Mouse (Mus musculus): ENCODE data around the gene Tmem203.

Gene Tmem203

GRCm38 (mm10) chr2:25263623-25264285, 8.5 kb downstream of the Tmem203 start:
- POLR2A ChIA-PET = interaction anchor here in 3 of 4 experiments (1.2 to 75.9 kb wide), 13 partner anchors 8 to 294 kb away, joined by 3 to 2347 read pairs (median 7); partner anchors contain the start of genes Anapc2 (in 2 of the 3), Fam166a (in 2 of the 3), Nelfb (in 2 of the 3) and Rnf224 (in 2 of the 3)
- CTCF ChIA-PET = interaction anchor here in 2 of 4 experiments (1.1 to 1.9 kb wide), 3 partner anchors 8 to 83 kb away, joined by 3 to 10 read pairs (median 9); partner anchors contain the start of genes Anapc2 (in 1 of the 2), Nrarp (in 1 of the 2) and Ssna1 (in 1 of the 2)

DNA sequence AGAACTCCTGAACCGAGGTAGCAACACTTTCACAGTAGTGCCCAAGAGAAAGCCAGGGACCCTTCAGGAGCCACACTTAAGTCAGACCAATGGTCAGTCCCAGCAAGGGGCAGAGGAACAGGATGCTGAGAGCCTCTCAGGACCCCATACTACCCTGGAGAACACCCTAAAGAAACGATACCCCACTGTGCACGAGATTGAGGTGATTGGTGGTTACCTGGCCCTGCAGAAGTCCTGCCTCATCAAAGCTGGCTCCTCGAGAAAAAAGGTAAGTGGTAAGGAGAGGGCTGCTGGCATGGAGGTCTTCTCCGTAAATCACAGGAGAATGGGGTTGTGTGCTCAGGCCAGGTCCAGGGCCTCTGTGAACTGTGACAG, 9.0 kb downstream of the Tmem203 start:
- ChIA-PET POLR2A (interaction anchor here in 3 of 4 experiments (0.9 to 75.9 kb wide), 6 partner anchors 8 to 68 kb away, joined by 3 to 2347 read pairs (median 12); partner anchors contain the start of genes Fam166a (in 2 of the 3), Nelfb (in 2 of the 3), Rnf224 (in 2 of the 3) and Slc34a3 (in 2 of the 3)), CTCF (no interaction called here)

DNA sequence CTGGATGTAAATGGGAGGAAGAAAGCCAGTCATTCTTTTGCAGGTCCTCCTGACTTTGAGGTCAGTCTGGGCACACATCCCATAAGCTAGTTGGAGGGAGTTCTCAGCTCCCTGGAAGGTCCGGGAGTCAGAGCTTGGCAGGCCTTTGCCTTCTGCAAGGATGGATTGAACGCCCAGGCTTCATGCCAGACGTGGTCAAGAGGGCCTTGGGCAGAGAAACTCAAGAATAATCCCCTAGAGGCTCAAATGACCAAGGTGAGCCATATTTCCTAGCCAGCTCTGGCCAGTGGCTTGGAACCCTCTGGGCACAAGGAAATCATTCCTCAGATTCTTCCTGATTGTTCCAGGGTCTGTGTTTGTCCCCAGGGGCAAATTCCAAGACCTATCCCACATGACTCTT, 9.6 kb downstream of the Tmem203 start:
- CTCF ChIA-PET = interaction anchor here in 2 of 4 experiments (0.6 to 1.0 kb wide), 4 partner anchors 14 to 68 kb away, joined by 3 to 12 read pairs (median 4); no protein-coding TSS in a partner anchor
- POLR2A ChIA-PET = interaction anchor here in 3 of 4 experiments (0.7 to 75.9 kb wide), 11 partner anchors 9 to 98 kb away, joined by 3 to 2347 read pairs (median 3); partner anchors contain the start of genes Cysrt1 (in 2 of the 3), Fam166a (in 2 of the 3), Nelfb (in 2 of the 3) and Rnf208 (in 2 of the 3)

- CTCF ChIA-PET = interaction anchor here (0.6 to 5.0 kb wide), 8 partner anchors 13 to 315 kb away, joined by 3 to 16 read pairs (median 4); partner anchors contain the start of gene Ajm1 (in 1 of the 4)
- POLR2A ChIA-PET = interaction anchor here (0.5 to 75.9 kb wide), 29 partner anchors 10 to 1403 kb away, joined by 3 to 2347 read pairs (median 4); partner anchors contain the start of genes Cysrt1 (in 2 of the 4), Fam166a (in 2 of the 4), Nelfb (in 2 of the 4) and Rnf208 (in 2 of the 4)
These were observed 10.8 kb downstream of the Tmem203 start for GRCm38 (mm10) chr2:25265897-25266656.

- POLR2A ChIA-PET = interaction anchor here (0.5 to 75.9 kb wide), 30 partner anchors 11 to 1404 kb away, joined by 3 to 2347 read pairs (median 4); partner anchors contain the start of genes Tor4a (in 3 of the 4), Tubb4b (in 3 of the 4), Fam166a (in 2 of the 4) and Nelfb (in 2 of the 4)
- CTCF ChIA-PET = interaction anchor here in 2 of 4 experiments (1.4 to 5.0 kb wide), 3 partner anchors 13 to 314 kb away, joined by 3 to 16 read pairs (median 4); partner anchors contain the start of gene Ajm1 (in 1 of the 2)
These were observed 11.5 kb downstream of the Tmem203 start for GRCm38 (mm10) chr2:25266720-25267119.

DNA sequence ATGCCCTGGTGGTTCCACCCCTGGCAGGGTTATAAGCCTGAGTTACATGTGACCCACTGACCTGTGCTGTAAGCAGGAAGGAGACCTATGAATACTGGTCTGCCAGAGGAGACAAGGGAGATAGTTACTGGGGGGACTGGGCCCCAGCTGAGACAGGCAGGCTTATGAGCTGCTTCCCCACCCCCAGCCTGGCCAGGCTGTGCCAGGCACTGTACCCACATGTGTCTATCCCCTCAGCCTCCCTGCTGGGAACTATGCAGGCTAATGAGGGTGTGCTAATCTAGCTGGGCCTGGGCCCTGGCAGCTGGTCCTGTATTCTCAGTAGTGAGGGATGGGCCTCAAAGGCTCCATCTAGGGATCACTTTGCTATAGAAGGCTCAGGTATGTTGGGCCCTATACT, 12.0 kb downstream of the Tmem203 start:
- ChIA-PET CTCF (interaction anchor here in 3 of 4 experiments (0.5 to 5.0 kb wide), 5 partner anchors 12 to 314 kb away, joined by 3 to 16 read pairs (median 3); partner anchors contain the start of gene Ajm1 (in 1 of the 3)), POLR2A (interaction anchor here in 3 of 4 experiments (0.6 to 75.9 kb wide), 27 partner anchors 11 to 318 kb away, joined by 3 to 2347 read pairs (median 4); partner anchors contain the start of genes Tor4a (in 3 of the 3), Tubb4b (in 3 of the 3), Fam166a (in 2 of the 3) and Nelfb (in 2 of the 3))

DNA sequence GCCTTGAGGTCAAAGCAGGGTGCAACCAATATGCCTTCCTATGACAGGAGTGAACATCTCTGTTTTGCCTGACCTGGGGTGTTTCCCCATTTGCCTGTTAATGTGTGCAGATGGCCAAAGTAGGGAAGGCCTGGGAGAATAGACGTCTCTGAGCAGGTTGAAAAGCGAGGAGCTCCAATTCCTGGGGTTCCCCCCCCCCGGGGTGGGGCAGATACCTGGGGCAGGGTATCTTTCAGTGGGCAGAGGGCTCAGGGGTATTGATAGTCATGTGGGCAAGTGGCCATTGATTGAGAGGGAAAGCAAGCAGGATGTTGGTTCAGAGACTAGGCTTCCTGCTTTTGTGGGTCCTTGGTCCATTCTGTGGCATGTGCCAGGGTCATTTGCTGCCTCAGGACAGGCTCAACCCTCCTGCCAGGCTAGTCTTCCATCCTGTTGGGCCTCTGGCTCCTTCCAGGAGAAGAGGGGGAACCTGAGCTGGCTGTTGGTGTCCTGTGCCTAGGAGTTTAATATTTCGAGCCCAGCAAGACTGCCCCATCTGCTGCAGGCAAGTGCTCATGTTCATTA, 12.6 kb downstream of the Tmem203 start:
- CTCF ChIA-PET = interaction anchor here in 3 of 4 experiments (0.5 to 5.0 kb wide), 6 partner anchors 11 to 134 kb away, joined by 3 to 16 read pairs (median 3); no protein-coding TSS in a partner anchor
- POLR2A ChIA-PET = interaction anchor here in 3 of 4 experiments (0.6 to 75.9 kb wide), 24 partner anchors 11 to 292 kb away, joined by 3 to 2347 read pairs (median 4); partner anchors contain the start of genes Tubb4b (in 3 of the 3), Fam166a (in 2 of the 3), Nelfb (in 2 of the 3) and Rnf224 (in 2 of the 3)

- ChIA-PET CTCF (interaction anchor here (0.6 to 2.5 kb wide), 32 partner anchors 9 to 806 kb away, joined by 3 to 11 read pairs (median 3); partner anchors contain the start of genes Nrarp (in 1 of the 4), Tprn (in 1 of the 4) and Traf2 (in 1 of the 4)), POLR2A (interaction anchor here (0.6 to 75.9 kb wide), 77 partner anchors 9 to 1174 kb away, joined by 3 to 2347 read pairs (median 4); partner anchors contain the start of genes Tprn (in 4 of the 4), Lrrc26 (in 3 of the 4), Man1b1 (in 3 of the 4) and Tubb4b (in 3 of the 4))
These were observed 16.7 kb downstream of the Tmem203 start, which contains the start of the genes Ssna1 and Anapc2 for GRCm38 (mm10) chr2:25271827-25272511. Ssna1 (minus strand) TSS chr2:25272438. Anapc2 (plus strand) TSS chr2:25272478.

DNA sequence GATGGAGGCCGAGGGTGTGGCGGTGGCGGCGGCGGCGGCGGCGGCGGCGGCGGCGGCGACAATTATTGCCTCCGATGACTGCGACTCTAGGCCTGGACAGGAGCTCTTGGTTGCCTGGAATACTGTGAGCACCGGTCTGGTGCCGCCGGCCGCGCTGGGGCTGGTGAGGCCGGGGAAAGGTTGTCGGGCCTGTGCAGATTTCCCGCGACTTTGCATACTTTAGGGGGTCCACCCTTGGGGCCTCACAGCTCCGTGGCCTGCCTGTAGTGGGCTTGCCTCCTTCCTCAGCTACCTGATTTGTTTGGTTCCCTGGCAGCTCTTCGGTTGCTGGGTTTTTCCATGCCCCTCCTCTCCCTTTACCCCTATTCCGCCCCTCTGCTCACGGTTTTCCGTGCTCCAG, 17.3 kb downstream of the Tmem203 start:
- POLR2A ChIA-PET = interaction anchor here (0.6 to 75.9 kb wide), 63 partner anchors 9 to 353 kb away, joined by 3 to 2347 read pairs (median 4); partner anchors contain the start of genes Tprn (in 4 of the 4), Lrrc26 (in 3 of the 4), Man1b1 (in 3 of the 4) and Tubb4b (in 3 of the 4)
- CTCF ChIA-PET = interaction anchor here (0.7 to 2.5 kb wide), 24 partner anchors 9 to 274 kb away, joined by 3 to 11 read pairs (median 3); partner anchors contain the start of genes Nrarp (in 1 of the 4) and Traf2 (in 1 of the 4)

DNA sequence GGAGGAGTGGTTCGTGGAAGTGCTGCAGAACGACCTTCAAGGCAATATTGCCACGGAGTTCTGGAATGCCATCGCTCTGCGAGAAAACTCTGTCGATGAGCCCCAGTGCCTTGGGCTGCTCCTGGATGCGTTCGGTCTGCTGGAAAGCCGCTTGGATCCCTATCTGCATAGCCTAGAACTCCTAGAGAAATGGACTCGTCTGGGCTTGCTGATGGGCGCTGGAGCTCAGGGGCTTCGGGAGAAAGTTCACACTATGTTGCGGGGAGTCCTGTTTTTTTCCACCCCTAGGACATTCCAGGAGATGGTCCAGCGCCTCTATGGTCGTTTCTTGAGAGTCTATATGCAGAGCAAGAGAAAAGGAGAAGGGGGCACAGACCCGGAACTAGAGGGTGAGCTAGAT, 17.8 kb downstream of the Tmem203 start:
- ChIA-PET POLR2A (interaction anchor here (0.6 to 75.9 kb wide), 38 partner anchors 9 to 353 kb away, joined by 3 to 2347 read pairs (median 4); partner anchors contain the start of genes Tprn (in 4 of the 4), Tubb4b (in 3 of the 4), Fam166a (in 2 of the 4) and Lrrc26 (in 2 of the 4)), CTCF (interaction anchor here in 3 of 4 experiments (0.5 to 2.5 kb wide), 13 partner anchors 8 to 129 kb away, joined by 3 to 11 read pairs (median 4); partner anchors contain the start of genes Nrarp (in 1 of the 3) and Tmem203 (in 1 of the 3))

GRCm38 (mm10) chr2:25278928-25279882, 24.0 kb downstream of the Tmem203 start:
- ChIA-PET POLR2A (interaction anchor here in 3 of 4 experiments (0.6 to 3.7 kb wide), 25 partner anchors 10 to 1357 kb away, joined by 3 to 21 read pairs (median 3); partner anchors contain the start of genes Lrrc26 (in 2 of the 3), Tprn (in 2 of the 3), Arrdc1 (in 1 of the 3) and Sapcd2 (in 1 of the 3)), CTCF (interaction anchor here (0.5 to 3.5 kb wide), 98 partner anchors 8 to 1131 kb away, joined by 3 to 28 read pairs (median 4); partner anchors contain the start of genes Tmem203 (in 3 of the 4), AL732309.1 (in 2 of the 4), Entpd2 (in 2 of the 4) and Tmem210 (in 2 of the 4))

DNA sequence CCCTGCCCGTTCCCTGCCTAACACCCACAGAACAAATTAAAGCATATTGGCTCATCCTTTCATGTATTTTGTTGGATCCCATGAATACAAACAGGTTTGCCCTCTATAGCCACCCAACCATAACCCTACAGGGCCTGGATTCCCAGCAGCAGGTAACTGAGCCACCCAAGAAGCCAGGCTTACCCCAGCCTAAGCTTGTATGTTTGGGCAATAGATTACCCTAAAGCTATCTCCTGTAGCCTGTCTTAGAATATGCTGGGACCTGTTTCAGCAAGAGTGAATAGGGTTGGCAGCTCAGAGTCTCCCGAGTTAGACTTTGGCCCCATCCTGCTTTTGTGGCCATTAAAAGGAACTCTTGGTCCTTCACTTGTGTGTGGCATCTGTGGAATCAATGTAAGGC, 30.3 kb downstream of the Tmem203 start:
- ChIA-PET CTCF (no interaction called here), POLR2A (interaction anchor here in 3 of 4 experiments (0.6 to 2.0 kb wide), 9 partner anchors 13 to 1112 kb away, joined by 3 to 6 read pairs (median 3); partner anchors contain the start of genes Anapc2 (in 1 of the 3), Dpp7 (in 1 of the 3), Ssna1 (in 1 of the 3) and Tprn (in 1 of the 3))

DNA sequence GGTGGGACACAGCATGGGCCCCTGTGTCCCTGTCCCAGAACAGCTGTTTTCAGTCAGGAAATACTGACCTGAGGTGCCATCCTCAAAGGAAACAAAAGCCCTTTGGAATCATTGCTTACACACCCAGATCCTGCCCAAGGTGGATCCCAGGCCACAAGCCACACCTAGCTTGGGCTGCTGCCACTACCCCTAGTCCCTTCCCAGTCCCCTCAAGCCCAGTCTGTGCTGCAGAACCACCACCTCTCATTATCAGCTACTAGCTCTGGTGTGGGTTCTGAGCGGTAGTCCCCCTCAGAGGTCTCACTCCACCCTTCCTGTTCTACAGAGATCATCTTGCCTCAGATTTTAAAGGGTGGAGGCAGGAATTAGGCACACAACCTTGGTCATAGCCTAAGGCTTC, 31.1 kb downstream of the Tmem203 start:
- POLR2A ChIA-PET = interaction anchor here in 2 of 4 experiments (0.9 to 2.2 kb wide), 10 partner anchors 14 to 79 kb away, joined by 3 to 8 read pairs (median 4); partner anchors contain the start of genes Anapc2 (in 2 of the 2), Ssna1 (in 2 of the 2), Dpp7 (in 1 of the 2) and Nelfb (in 1 of the 2)
- CTCF ChIA-PET = interaction anchor here in 1 of 4 experiments (2.6 kb wide), 1 partner anchor 8 kb away, joined by 8 read pairs; no protein-coding TSS in a partner anchor
